Mouse (Mus musculus) activated CD4-positive, CD25-positive, alpha-beta regulatory T cell, adult 4 months (primary cell): ENCODE measurements around the gene Myrfl. TPM values are rescaled to one million over a fixed set of nuclear protein-coding genes. Genes with fewer than 3 reads are reported as not detected.

Experiments used
- ATAC-seq: one replicate; pipeline ENCODE4 v1.8.0; 2017
- polyA plus RNA-seq, 2 experiments: library from polyadenylated mRNA; unstranded; fragments of 100-300 nt; shearing (Covaris generic); gene quantifications; one replicate each; pipeline ENCODE4 v1.2.1; 2017

Gene Myrfl
- polyA plus RNA-seq, 2 experiments from 2014 or later: not detected

DNA sequence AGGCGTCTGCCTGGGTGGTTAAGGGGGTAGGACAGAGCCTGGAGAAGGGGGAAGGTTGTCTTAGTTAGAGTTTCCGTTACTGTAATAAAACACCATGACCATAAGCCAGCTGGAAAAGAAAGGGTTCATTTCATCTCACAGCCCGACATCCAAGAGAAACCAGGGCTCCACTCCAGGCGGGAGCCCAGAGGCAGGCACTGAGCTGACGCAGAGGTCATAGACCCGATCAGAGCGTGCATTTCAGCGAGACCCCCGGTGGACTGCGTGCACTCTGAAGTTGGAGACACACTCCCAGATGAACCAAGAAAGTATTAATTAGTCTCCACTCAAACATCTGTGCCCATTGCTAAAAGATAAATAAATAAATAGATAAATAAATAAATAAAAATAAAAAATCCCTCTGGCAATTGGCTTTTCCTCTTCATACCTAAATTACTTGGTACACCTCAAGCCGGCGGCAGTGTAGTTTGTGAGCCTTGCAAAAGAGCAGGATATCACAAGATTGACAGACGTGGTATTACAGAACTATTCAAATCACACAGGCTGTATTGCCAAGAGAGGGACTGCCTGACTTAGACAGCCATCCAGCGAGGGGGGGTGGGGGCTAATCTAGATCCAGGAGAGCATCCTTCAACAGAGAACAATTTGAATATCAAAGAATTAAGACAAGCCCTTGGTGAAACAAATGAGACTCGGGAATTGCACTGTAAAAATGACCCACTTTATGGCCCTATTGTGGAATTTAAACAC lies 81.2 kb downstream of the Myrfl start:
- no peak for ATAC-seq

DNA sequence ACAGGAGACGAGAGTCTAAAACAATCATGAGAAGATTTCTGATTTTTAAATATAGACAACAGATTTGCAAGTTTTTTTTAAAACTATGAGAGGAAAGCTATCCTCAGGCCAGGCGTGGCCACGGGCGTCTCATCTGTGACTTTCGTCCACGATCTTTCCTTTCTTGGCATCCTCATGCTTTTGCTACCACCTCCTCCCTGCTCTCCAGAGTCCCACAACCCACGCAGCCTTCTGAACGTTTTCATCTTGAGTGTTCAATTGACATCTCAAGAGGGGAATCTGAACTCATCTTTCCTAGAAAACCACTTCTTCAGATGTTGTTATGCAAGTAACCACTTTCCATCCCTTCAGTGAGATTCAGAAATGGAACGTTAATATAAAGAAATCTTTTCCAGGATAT lies 83.6 kb downstream of the Myrfl start:
- ATAC-seq: no peak

DNA sequence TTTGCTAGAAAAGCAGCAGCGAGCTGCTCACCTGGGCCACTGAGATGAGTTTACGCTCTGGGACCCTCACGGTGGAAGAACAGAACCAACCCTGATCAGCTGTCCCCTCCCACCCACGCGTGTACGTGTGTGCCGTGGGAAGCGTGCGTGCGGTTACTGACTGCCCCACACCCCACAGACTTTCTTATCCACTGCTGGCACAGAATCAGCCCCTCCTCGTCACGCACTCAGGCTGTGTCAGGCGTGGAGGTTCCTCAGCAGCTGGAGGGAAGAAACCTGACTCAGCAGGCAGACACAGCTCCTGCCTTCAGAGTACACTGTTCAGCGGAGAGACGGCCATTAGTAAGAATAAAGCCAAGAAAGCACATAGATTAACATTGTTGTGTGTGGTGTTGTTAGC lies 86.0 kb downstream of the Myrfl start:
- ATAC-seq: no peak

DNA sequence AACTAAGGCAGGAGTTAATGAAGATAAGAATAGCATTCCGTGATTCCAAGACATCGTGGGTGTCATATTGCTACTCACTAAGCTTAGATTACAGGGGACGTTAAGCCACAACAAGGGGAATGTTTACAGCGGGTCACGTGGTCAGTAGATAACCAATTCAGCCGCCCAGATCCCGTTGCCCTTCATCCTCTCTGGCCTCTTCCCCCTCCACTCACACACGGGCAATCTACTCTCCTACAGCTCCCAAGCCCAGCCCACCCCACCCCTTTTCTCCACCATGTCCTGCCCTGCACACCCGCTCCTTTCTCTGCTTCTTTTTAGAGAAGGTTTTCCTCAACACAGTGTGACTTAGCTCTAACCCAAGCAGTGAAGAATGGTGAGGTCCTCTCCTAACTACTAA lies 87.3 kb downstream of the Myrfl start:
- ATAC-seq: no peak

DNA sequence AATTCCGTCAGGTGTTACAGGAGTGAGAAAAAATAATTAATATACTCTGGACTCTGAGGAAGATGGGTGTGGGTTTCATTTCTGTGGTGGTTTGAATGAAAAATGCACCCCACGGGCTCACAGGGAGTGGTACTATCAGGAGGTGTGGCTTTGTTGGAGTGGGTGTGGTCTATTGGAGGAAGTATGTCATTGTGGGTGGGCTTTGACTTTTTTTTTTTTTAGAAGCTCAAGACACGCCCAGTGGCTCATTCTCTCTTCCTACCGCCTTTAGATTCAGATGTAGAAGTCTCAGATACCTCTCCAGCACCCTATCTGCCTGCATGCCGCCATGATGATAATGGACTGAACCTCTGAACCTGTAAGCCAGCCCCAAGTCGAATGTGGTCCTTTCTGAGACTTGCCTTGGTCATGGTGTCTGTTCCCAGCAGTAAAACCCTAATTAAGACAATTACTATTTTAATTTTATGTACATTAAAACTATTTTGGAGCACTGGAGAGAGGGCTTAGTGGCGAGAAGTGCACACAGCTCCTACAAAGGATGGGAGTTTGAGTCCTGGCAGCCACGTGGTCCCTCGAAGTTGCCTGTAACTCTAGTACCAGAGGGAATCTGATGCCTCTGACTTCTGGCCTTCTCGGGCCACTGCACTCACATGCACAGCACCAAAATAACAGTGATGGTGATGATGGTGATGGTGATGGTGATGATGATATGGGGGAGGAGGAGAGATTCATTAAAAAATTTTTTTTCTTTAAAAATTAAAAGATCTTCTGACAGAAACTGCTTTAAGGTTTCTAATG lies 88.0 kb downstream of the Myrfl start:
- ATAC-seq: no peak

DNA sequence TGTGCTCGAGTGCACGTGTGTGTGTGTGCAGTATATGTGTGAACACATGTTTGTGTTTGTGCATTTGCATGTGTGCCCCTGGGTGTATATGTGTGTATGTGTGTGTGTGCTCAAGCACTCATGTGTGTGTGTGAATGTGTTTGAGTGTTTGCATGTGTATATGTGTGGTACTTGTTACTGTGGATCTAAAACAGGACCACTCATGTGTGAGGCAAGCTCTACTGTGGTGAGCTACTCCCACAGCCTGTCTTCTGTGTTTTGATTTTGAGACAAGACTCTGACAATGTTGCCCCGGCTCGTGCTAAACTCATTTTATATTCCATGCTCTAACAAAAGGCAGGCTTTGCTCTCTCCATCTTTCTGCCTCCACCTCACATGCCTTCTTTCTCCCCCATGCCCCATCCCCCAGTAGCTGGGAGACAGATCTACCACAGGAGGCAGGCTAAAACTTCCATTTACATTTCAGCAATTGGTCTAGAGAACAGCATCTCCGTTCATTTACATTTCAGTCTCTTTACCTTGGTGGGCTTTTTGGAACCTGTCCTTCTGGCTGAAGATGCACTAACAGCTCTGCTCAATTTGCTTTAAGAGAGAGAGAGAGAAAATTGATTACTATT lies 94.4 kb downstream of the Myrfl start:
- no peak for ATAC-seq

DNA sequence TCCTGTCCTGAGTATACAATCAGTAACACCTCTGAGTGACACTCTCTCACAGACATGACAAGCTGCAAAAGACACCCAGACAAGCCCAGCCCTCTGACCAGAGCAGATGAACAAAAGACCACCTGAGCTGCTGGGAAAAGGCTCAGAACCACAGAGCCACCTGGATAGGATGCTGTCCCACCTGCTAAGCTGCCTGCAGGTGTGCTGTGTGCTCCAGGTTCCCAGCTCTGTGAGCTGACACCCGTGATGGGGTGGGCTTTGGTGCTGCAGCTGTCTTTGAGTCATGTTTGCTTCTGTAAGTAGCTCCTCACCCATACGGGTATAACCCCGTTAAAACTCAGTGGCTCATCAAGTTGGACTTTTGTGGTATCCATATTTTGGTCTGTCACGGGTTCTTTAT lies 95.4 kb downstream of the Myrfl start:
- no peak for ATAC-seq

DNA sequence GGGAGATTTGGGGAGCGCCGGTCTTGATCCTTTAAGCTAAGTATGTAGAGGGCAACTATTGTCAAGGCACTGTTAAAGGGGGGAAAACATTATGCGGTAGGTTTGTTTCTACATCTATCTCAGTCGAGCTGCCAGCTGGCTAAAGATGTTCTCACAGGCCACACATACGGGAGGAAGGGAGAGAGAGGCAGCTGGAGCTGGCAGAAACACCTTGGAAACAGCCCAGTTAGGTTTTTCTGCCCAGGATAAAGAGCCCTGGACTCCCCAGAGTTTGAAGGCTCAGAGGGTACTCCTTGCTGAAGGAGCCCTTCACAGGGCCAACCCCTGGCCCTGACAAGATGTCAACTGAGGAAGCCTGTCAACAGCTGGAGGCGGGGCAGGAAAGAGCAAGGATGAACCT lies 100.7 kb downstream of the Myrfl start:
- ATAC-seq: no peak

DNA sequence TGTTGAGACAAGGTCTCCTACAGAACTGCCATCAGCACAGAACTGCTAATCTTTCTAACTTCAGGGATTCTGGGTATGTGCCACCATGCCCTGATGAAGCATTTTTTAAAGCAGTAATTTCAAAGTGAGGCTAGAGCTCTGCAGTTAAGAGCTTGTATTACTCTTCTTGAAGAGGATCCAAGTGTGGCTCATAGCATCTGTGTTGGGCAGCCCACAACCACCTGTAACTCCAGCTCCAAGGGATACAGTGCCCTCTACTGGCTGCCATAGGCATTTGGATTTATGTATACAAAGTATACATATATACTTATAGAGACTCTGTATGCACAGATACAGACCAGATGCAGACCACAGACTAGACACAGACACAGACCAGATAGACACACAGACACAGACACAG lies 107.6 kb downstream of the Myrfl start:
- ATAC-seq: no peak

DNA sequence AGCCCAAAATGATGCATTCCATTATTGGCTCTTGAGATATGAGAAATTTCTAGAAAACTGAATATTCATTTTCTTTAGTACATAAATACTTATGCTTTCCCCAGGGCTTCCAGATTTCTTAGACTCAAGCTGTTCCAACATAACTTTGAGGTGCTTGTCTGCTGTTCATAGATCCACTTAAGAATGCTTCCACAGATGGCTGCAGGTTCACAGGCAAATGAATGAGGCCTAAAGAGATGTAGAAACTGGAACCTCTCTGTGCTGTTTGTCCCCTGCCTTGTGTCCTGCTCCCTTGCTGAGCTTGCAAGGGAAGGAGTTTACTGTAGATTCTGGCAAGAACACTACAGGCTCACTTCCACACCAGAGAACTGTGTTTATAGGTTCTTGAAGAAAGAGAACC lies 108.3 kb downstream of the Myrfl start:
- no peak for ATAC-seq

DNA sequence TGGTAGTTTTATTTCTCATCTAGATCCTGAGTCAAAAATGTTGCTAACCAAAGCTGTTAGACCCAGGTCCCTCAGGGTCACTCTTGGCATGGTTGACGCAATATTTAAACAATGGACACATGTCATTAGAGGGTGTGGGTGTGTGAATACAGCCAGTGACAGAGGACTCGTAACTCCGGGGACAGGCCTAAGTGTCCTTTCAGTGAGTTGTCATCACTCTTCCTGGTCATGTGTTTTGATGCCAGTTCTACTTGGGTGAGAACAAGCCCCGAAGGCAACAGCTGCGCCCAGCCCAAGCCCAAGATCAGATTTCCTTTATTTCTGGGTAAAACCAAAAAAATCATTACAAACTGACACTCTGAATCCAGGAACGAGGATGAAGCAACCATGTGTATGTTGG lies 112.6 kb downstream of the Myrfl start:
- no peak for ATAC-seq

DNA sequence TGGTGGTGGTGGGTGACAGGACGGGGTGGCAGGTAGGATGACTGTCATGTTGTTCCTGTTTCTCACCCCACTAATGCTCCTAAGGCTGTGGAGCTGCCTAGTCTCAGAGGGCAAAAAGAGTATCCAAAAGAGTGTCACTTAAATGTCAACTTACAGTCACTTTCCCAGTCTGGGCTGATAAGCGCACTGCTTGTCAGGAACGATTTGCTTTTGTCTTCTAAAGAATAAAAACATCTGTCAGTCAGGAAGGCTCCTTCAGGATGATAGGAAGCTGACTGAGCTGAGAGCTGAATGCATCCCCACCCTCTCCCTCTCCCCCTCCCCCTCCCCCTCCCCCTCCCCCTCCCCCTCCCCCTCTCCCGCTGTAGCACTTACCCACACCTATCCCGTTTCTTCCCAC lies 113.7 kb downstream of the Myrfl start:
- ATAC-seq: no peak

DNA sequence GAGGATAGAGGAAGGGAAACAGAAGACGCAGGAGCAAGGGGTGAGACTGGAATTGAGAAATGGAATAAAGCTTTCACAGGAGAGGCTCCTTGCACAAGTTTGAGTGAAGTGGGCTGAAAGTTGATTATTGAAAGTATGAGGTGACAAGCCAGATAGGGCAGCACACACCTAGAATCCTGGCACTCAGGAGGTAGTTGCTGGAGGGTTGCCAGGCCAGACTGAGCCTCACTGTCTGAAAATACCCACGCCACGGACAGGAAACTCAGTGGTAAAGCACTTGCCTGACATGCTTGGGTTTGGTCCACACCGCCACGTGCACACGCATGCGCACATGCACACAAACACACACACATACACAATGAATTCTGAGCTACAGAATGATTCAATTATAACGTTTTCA lies 118.8 kb downstream of the Myrfl start:
- ATAC-seq: no peak

DNA sequence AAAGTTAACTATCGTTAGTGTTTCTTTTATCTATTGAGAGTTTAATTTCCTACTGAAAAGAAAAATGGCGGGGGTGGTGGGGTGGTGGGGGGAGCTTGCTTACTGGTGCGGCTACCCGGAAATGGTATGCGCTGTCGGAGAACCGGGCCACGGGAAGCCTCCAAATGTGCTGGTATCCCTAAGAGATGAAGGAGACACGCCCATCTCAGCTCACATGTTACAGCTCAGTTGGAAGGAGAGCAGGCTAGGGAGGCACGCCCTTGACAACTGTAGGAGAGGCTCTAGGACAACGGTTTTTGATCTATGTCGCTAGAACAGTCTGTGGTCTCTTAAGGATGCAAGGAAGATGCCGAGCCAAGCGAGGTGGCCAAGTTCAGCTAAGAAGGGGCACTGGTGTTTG lies 119.9 kb downstream of the Myrfl start:
- no peak for ATAC-seq

DNA sequence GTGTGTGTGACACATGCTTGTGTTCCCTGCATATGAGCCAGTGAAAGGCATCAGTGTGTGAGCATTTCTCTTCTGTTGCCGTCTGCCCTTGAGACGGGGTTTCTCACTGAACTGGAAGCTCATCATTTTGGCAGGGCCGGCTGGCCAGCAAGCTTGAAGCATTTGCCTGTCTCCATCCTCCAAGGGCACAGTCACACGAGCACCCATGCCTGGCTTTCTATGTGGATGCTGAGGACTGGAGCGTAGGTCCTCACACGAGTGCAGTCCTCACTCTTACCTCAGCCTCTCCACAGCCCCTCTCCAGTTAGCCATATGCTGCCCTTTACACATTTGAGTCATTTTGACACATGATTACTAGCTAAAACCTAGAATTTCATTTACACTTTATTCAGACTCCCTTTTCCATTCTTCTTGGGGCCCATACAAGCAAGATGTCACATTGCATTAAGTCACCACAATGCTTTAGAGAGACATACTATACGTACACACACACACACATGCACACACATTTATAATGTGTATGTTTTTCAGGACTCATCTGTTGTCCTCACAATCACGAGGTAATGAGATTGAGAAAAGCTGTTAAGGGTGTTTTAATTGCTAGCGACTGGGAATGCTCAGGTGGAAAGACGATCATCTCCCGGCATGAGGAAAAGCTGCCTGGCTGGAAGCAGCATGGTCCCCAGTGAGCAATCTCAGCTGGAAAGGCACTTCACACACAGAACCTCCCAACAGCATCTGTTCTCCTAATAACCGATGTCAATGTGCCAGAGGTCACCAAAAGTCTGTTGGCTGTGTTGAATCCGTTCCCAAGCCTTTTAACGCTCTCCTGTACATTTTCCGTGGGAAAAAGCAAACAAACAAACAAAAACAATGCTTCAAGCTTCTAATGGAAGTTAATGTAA lies 122.6 kb downstream of the Myrfl start:
- ATAC-seq: no peak

DNA sequence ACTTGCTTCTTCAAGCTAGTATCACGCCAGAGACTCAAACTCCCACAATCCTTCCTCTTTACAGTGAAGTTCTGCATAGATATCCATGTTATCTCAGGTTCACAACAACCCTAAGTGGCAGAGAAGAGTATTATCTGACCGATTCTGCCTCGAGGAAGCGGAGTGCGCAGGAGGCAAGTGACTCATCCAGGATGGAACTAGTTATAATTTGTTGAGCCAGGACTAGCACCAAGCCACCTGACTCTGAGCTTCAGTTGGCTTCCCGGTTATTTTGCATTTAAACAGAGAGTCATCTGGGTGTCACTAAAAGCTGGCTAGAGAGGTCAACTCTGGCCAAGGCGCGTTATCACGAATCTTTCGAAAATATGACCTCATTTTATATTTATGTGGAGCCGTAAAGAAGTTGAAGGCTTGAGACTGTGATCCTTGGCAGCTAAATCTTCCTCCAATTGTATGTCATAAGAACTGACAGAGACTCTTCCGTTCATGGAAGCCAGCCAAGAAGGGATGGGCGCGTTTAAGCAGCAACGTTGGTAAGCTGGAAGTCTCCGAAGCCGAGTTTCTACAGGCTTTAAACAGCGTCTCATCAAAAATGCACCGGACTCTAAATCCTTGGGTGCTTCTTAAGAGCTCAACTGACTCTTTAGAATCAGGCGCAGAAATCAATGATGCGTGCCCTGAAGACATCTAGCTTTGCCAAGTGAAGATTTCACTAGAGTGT lies 125.3 kb downstream of the Myrfl start:
- ATAC-seq: no peak

DNA sequence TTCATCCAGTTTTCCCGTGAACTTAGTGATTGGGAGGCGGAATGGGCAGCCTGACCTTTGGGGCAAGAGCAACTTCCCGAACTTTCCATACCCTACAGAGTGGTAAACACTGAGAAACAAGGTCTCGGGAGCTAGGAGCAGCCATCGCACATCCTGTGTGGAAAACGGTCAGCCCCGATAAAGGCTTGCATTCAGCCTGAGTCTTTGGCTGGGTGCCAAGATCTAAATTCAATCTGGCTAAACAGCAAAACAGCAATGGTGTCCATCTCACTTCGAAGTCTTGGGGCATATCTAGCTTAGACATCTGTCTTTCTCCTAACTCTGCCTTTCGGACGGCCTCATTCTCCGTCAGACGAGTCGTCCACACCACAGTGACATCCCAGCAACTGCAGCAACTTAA lies 128.1 kb downstream of the Myrfl start:
- no peak for ATAC-seq

DNA sequence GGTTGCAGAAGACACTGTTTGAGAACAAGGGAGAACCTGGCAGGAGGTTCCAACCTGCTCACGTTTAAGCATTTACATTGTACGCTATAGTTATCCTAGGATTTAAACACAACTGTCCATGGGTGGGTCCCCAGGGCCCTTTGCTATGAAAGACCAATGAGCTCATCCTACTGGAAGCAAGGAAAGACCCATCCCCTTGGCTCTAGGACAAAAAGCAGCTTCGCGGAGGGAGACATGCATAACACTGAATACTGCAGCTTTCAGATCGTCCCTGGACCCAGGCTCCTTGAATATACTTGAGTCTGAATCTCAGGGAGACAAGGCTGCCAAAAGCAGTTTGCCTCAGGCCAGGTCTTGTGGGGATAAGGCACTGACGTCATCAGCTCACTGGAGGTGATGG lies 130.2 kb downstream of the Myrfl start:
- ATAC-seq: no peak

DNA sequence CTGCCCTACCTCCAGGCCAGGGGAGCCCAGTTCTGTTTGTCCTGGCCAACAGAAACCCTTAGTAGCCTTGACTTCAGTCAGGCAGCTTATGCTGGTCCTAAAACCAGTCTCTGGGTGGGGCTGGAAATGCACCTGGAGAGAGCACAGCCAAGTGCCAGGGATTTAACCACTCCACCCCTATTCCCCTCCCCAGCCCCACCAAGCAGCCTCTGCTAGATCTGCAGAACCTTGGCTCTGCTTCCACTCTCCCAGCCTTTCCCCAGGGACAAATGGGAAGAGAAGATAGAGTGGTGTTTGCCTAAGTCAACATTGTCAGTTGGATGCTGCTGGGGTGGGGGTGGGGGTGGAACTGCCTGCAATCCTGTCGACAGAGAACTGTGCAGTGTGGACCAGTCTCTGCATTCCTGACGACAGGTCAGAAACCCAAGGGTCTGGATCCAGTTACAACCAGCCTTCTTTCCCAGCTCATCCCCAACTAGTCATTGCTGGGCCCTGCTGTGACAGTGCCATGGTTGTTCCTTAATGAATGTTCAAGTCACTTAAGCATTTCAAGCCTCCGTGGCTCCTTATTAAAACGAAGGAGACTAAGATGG lies 135.1 kb downstream of the Myrfl start:
- no peak for ATAC-seq

DNA sequence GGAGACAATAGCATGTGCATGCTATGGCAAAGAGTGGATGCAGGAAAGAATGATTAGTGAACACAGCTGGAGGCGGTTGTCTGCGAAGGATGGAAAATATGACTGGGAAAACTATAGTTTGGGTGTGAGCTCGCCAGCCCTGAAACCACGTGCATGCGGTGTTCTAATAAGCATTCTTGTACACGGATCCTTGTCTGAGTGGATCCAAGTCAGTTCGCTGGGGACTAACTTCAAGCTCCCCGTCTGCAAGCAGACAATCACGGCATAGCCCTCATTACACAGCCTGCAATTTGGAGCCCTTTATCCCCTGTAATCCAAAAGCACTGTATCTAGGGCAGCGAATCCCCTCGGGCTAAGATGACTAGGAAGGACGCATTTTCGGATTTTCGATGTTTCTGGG lies 136.2 kb downstream of the Myrfl start:
- ATAC-seq: no peak

DNA sequence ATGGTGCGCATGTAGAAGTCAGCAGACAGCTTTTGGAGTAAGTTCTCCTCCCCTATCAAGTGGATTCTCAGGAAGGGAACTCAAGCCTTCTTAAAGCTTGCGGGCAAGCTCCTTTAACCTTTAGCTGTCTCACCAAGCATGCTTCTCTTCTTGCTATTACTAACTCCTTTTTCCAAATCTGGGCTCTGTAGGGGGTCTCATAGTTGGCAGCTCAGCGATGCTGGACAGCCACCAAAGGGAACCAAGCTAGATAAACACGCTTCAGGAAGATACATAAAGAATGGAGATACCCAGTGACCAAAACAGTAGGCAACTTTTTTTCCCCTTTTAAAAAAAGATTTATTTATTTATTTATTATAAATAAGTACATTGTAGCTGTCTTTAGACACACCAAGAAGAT lies 136.9 kb downstream of the Myrfl start:
- no peak for ATAC-seq
